Comparison of ENCODE assay signal across 18 mouse cellular contexts in the genomic region with DNA sequence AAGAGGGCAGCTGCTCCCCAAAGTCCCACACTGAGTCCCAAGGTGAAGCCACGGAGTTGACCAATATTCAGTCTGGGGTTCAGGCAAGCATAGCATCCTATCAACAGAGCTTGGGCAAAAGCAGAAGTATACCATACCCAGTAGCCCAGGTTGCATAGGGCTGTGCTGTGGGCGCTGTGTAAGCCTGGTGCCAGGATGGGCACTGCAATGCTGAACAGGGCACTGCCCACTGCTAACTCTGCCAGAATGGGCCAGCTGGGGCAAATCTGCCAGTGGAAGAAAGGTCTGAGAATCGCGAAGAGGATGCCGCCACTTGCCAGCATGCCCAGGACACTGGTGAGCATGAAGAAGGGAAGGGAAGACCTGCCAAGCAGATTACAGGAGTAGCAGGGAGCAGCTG. TPM values are rescaled to one million over a fixed set of nuclear protein-coding genes. Genes with fewer than 3 reads are reported as not detected.
DNase-seq lines count a peak whose midpoint lies in the region; ATAC-seq lines count a peak whose summit lies in the region.
"Had no signal": no experiment of that assay in that cellular context is flagged by ENCODE, and none has a peak within 500 bp of the region (broad histone marks: within the 10 kb centered on the region; RNA-seq: fewer than 3 reads in every experiment).

No protein-coding gene starts in this region.

- no peak for DNase-seq in hindbrain, embryonic 11.5 days (ENCODE audit: low spot score)
- peak; percentile 52 for DNase-seq in cerebellum, adult 9-11 months
- no peak for DNase-seq in adrenal gland, postnatal 4 days (ENCODE audit: low spot score in 2 of 2)
- no peak for DNase-seq in embryo, embryonic 10 days (ENCODE audit: low spot score)
- DNase-seq: forebrain, postnatal 0 days; kidney, adult 8-10 months; right cerebral cortex, postnatal 25 days had no signal

- H3K4me1 ChIP-seq in hindbrain, embryonic 16.5 days (ENCODE audit: control insufficient read depth, insufficient read depth, low read depth, low read length): no peaks in the 10 kb centered on the region
- H3K4me1 ChIP-seq in hindbrain, embryonic 11.5 days (replicated peaks; ENCODE audit: control insufficient read depth, insufficient read depth, low read length): peaks cover 3% of the 10 kb centered on the region; the same call in 1 of the 2 replicates
- peaks cover 75% of the 10 kb centered on the region for H3K4me1 ChIP-seq in liver, embryonic 15.5 days (replicated peaks)

- H3K4me2 ChIP-seq in hindbrain, embryonic 16.5 days (ENCODE audit: low read length): no peak overlapping the region
- H3K4me2 ChIP-seq in hindbrain, embryonic 11.5 days (replicated peaks; ENCODE audit: low read depth, low read length): no peak overlapping the region
- peak overlapping the region; percentile 72 for H3K4me2 ChIP-seq in liver, embryonic 15.5 days
- H3K4me2 ChIP-seq: embryonic facial prominence, embryonic 13.5 days; hindbrain, embryonic 13.5 days had no signal

- no peaks in the 10 kb centered on the region for H3K27me3 ChIP-seq in hindbrain, embryonic 16.5 days (replicated peaks; ENCODE audit: control insufficient read depth, insufficient read depth, low read length)
- no peaks in the 10 kb centered on the region for H3K27me3 ChIP-seq in hindbrain, embryonic 11.5 days (ENCODE audit: control insufficient read depth, insufficient read depth, low read length)
- H3K27me3 ChIP-seq in liver, embryonic 15.5 days: no peaks in the 10 kb centered on the region
- H3K27me3 ChIP-seq: embryonic facial prominence, embryonic 13.5 days; hindbrain, embryonic 13.5 days had no signal

- ATAC-seq in hindbrain, embryonic 16.5 days: peak; percentile 37
- ATAC-seq in hindbrain, embryonic 11.5 days (ENCODE audit: low FRiP score): no peak
- ATAC-seq in common myeloid progenitor, adult 5-6 weeks (replicated peaks; ENCODE audit: low read depth, poor library complexity, severe bottlenecking): 0 out of 2 replicates have a peak, but pooled peaks have one; percentile 27
- ATAC-seq in liver, embryonic 15.5 days (ENCODE audit: insufficient read depth): no peak
- ATAC-seq: forebrain, postnatal 0 days had no signal

- H3K36me3 ChIP-seq in hindbrain, embryonic 16.5 days (ENCODE audit: control insufficient read depth, insufficient read depth, low read length): no peaks in the 10 kb centered on the region
- H3K36me3 ChIP-seq in hindbrain, embryonic 11.5 days (ENCODE audit: control insufficient read depth, insufficient read depth, low read length): no peaks in the 10 kb centered on the region
- no peaks in the 10 kb centered on the region; the same call in 1 of the 2 replicates for H3K36me3 ChIP-seq in liver, embryonic 15.5 days (replicated peaks)
- H3K36me3 ChIP-seq: embryonic facial prominence, embryonic 13.5 days had no signal

- no peak overlapping the region for H3K9ac ChIP-seq in hindbrain, embryonic 16.5 days (ENCODE audit: low read depth, low read length)
- H3K9ac ChIP-seq in hindbrain, embryonic 11.5 days (ENCODE audit: low read depth, low read length): no peak overlapping the region
- H3K9ac ChIP-seq in liver, embryonic 15.5 days: peak overlapping the region; percentile 83
- H3K9ac ChIP-seq: embryonic facial prominence, embryonic 13.5 days; forebrain, postnatal 0 days; hindbrain, embryonic 13.5 days had no signal

- H3K27ac ChIP-seq in hindbrain, embryonic 16.5 days (ENCODE audit: low read depth, low read length): no peak overlapping the region
- H3K27ac ChIP-seq in hindbrain, embryonic 11.5 days (ENCODE audit: low read depth, low read length): no peak overlapping the region
- H3K27ac ChIP-seq in liver, embryonic 15.5 days (replicated peaks): peak overlapping the region; percentile 98
- H3K27ac ChIP-seq: embryonic facial prominence, embryonic 13.5 days; hindbrain, embryonic 13.5 days had no signal

- H3K4me3 ChIP-seq in hindbrain, embryonic 16.5 days (ENCODE audit: low read length): no peak overlapping the region
- H3K4me3 ChIP-seq in hindbrain, embryonic 11.5 days (ENCODE audit: low read depth, low read length): no peak overlapping the region
- peak overlapping the region; percentile 71 for H3K4me3 ChIP-seq in liver, embryonic 15.5 days (replicated peaks)
- H3K4me3 ChIP-seq: embryonic facial prominence, embryonic 13.5 days; hindbrain, embryonic 13.5 days; myocyte had no signal

- WGBS in hindbrain, embryonic 16.5 days: 84% methylated on average over 5 of the region's 5 CpGs
- WGBS in hindbrain, embryonic 11.5 days: 93% methylated on average over 5 of the region's 5 CpGs
- WGBS in liver, embryonic 15.5 days (ENCODE audit: insufficient replicate concordance): 64% methylated on average over 5 of the region's 5 CpGs

- no peaks in the 10 kb centered on the region for H3K9me3 ChIP-seq in hindbrain, embryonic 16.5 days (ENCODE audit: control insufficient read depth, low read length)
- no peaks in the 10 kb centered on the region for H3K9me3 ChIP-seq in hindbrain, embryonic 11.5 days (ENCODE audit: control insufficient read depth, low read length)
- no peaks in the 10 kb centered on the region for H3K9me3 ChIP-seq in liver, embryonic 15.5 days (replicated peaks)
- H3K9me3 ChIP-seq: embryonic facial prominence, embryonic 13.5 days; hindbrain, embryonic 13.5 days had no signal

RNA-seq across cellular contexts. Expression of a gene that starts 1.1 kb away (rescaled TPM):
- 17.5 and 20.4 TPM in 2 replicates for polyA plus RNA-seq in hindbrain, embryonic 16.5 days (2015; fragmentation: Nextera tagmentation; extraction: Ambion mirVana)
- polyA plus RNA-seq in hindbrain, embryonic 11.5 days (2014; fragmentation: Nextera tagmentation; extraction: Ambion mirVana): 5.6 and 6.4 TPM in 2 replicates
- total RNA-seq in common myeloid progenitor, adult 5-6 weeks (2017): 0.37 TPM in 1 of 2 replicates, not detected in the other
- polyA plus RNA-seq in liver, embryonic 15.5 days (2015; fragmentation: Nextera tagmentation; extraction: Ambion mirVana): 74.7 and 83.3 TPM in 2 replicates
- total RNA-seq in adrenal gland, postnatal 4 days (2021): 1 to 10 TPM; 5.0 to 6.2 TPM
- polyA plus RNA-seq: myocyte had no signal

RNA-seq across cellular contexts. Expression of a gene that starts 18.3 kb away (rescaled TPM):
- polyA plus RNA-seq in hindbrain, embryonic 16.5 days (2015; fragmentation: Nextera tagmentation; extraction: Ambion mirVana): 0.99 and 1.6 TPM in 2 replicates
- 3.0 and 4.1 TPM in 2 replicates for polyA plus RNA-seq in hindbrain, embryonic 11.5 days (2014; fragmentation: Nextera tagmentation; extraction: Ambion mirVana)
- total RNA-seq in common myeloid progenitor, adult 5-6 weeks (2017): 58.6 and 72.0 TPM in 2 replicates
- 3.3 and 4.2 TPM in 2 replicates for polyA plus RNA-seq in liver, embryonic 15.5 days (2015; fragmentation: Nextera tagmentation; extraction: Ambion mirVana)
- total RNA-seq in adrenal gland, postnatal 4 days (2021): 1 to 10 TPM; 2.3 to 2.7 TPM

RNA-seq across cellular contexts. Expression of a gene that starts 35.1 kb away (rescaled TPM):
- polyA plus RNA-seq in hindbrain, embryonic 16.5 days (2015; fragmentation: Nextera tagmentation; extraction: Ambion mirVana): 64.9 and 70.2 TPM in 2 replicates
- 29.8 and 30.7 TPM in 2 replicates for polyA plus RNA-seq in hindbrain, embryonic 11.5 days (2014; fragmentation: Nextera tagmentation; extraction: Ambion mirVana)
- 0.05 TPM in 1 of 2 replicates, not detected in the other for total RNA-seq in common myeloid progenitor, adult 5-6 weeks (2017)
- 1.7 and 2.0 TPM in 2 replicates for polyA plus RNA-seq in liver, embryonic 15.5 days (2015; fragmentation: Nextera tagmentation; extraction: Ambion mirVana)
- total RNA-seq in adrenal gland, postnatal 4 days (2021): 10 to 100 TPM; 15.6 to 17.7 TPM

RNA-seq across cellular contexts. Expression of a gene that starts 54.8 kb away (rescaled TPM):
- not detected in 2 replicates for polyA plus RNA-seq in hindbrain, embryonic 16.5 days (2015; fragmentation: Nextera tagmentation; extraction: Ambion mirVana)
- polyA plus RNA-seq in hindbrain, embryonic 11.5 days (2014; fragmentation: Nextera tagmentation; extraction: Ambion mirVana): not detected in 2 replicates
- not detected in 2 replicates for total RNA-seq in common myeloid progenitor, adult 5-6 weeks (2017)
- polyA plus RNA-seq in liver, embryonic 15.5 days (2015; fragmentation: Nextera tagmentation; extraction: Ambion mirVana): not detected in 2 replicates
- total RNA-seq in adrenal gland, postnatal 4 days (2021): not detected
- total RNA-seq: forebrain, postnatal 0 days; heart, adult 8-10 months; layer of hippocampus, adult 18-20 months; left cerebral cortex, adult 8-10 months; liver, adult 2 months had no signal
- polyA plus RNA-seq: embryonic facial prominence, embryonic 13.5 days; forebrain, postnatal 0 days; hindbrain, embryonic 13.5 days; liver, adult 2 months; myocyte; testis, adult 2 months had no signal

Comparison
In these comparisons a context has a peak if more than half of its experiments do, and no peak if none do; other contexts are left out.
1. ATAC-seq: peak in hindbrain, embryonic 16.5 days (single experiment) and common myeloid progenitor, adult 5-6 weeks (single experiment); none in hindbrain, embryonic 11.5 days (single experiment) and liver, embryonic 15.5 days (single experiment).
2. RNA of a gene that starts 35.1 kb away (polyA plus RNA-seq): 64.9 to 70.2 TPM in hindbrain, embryonic 16.5 days and 29.8 to 30.7 TPM in hindbrain, embryonic 11.5 days; 1.7 to 2.0 TPM in liver, embryonic 15.5 days; every median in the first group is over 10 times any median in the second.